Mouse (Mus musculus): ENCODE data around the gene Htatip2.

Gene Htatip2

GRCm38 (mm10) chr7:49758934-49759571 lies at the start of gene Htatip2:
TSS of gene Htatip2 (plus strand) at chr7:49759115.
- peak; percentile 45 for DNase-seq (ENCODE audit: low spot score)

DNA sequence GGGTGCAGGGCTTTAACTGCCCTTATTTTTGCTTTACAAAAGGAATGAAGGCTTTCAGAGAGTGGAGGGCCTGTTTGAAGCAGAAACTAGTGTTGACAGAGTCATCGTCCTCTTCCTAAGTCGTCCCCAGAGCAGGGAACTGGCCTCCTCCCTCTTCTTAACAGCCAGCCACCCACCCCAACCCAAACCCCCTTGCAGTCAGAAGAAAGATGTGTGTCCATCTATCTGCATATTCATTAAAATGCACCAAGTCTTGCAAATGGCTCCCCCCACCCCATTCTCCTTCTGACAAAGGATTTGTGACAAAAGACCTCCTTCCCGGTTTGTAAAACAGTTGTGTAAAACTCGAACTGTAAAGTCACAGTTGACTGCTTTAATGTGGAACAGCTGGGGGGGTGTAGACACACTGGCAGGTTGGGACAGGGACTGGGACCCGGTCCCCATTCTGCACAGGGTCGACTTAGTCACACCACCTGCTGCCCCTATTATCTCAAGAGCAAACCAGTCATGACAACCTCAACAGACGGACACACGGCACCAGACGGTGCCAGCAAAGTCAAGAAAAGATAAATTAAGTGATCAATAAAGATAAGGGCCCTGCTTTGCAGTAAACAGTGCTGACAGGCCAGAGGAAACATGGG lies 49.4 kb upstream of the Htatip2 start:
- DNase-seq (ENCODE audit: low spot score), result no peak

- no peak for DNase-seq (ENCODE audit: low spot score)
Measured at GRCm38 (mm10) chr7:49717942-49718733, 40.8 kb upstream of the Htatip2 start.

- no peak for DNase-seq (ENCODE audit: low spot score)
Measured at GRCm38 (mm10) chr7:49734342-49734741, 24.6 kb upstream of the Htatip2 start.

GRCm38 (mm10) chr7:49739448-49739847 lies 19.5 kb upstream of the Htatip2 start:
- DNase-seq (ENCODE audit: low spot score), result no peak

DNA sequence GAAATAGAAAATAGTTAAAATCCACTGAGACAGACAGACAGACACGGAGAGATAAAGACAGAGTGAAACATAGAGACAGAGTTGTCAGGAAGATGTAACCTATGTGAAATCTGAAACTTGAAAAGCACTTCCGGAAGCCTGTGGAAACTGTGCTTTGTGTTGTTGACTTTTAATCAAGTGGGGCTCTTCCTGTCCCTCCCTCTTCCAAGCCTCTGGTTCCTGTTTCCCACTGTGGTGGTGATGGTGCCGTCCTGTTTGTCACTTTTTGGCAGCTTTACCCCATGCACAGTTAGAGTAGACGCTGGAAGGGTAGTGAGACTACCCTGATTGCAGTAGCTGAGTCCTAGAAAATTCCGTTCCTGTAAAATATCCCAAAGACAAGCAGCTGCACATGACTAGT lies 17.4 kb upstream of the Htatip2 start:
- DNase-seq (ENCODE audit: low spot score), result no peak

DNA sequence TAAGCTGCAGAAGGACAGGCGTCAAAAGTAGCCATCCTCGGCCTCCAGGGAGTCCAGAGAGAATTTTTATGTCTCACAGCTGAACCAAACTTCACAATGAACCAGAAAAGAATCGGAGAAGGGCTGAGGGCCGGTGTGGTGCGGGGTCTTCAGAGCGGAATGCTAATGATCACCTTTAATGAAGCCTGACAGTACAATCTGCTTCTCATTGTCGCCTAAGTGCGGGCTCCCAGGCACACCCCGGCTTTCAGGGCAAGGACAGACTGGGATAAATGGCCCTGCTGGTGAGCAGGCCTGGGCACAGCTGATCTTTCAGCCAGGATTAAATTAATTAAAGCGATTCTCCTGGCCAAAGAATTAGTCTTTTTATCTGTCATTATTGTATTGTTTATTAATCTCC lies 17.0 kb upstream of the Htatip2 start:
- DNase-seq (ENCODE audit: low spot score), result no peak

DNA sequence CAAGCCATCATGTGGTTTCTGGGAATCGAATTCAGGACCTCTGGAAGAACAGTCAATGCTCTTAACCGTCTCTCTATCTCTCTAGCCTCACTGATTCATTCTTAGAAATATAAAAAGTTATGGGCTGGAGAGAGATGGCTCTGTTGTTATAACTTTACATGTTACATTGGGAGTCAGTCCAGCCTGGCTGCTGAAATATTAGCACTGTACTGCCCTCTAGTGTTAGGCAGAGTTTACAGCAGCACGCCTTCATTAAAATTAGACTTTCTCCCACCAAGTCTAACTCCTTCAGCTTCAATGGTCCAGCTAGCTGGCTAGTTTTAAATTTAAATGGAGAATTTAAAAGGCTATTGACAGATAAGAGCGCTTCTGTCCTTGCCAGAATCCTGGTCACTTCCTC lies 7.8 kb upstream of the Htatip2 start:
- peak; percentile 50 for DNase-seq (ENCODE audit: low spot score)

GRCm38 (mm10) chr7:49752730-49753506 lies 6.0 kb upstream of the Htatip2 start:
- no peak for DNase-seq (ENCODE audit: low spot score)

DNA sequence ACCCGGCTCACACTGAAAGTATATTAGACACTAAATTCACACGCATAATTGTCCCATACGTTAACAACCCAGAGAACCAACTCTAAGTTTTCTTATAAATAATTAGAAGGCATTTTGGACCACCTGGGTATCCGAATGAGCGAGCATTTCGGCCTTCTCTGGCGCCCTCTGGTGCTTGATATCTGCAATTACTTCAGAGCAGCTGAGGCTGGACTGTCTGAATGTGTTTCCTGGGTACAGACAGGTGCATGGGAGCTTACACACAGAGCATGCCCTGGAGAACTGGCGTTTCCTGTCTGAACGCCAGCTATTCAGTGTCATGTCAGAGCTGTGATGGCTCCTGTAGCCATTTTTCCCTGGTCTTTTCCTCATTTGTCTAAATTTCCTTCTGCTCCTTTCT lies 4.1 kb upstream of the Htatip2 start:
- peak; percentile 62 for DNase-seq (ENCODE audit: low spot score)

- peak; percentile 34 for DNase-seq (ENCODE audit: low spot score)
Measured at GRCm38 (mm10) chr7:49762605-49763004, 3.7 kb downstream of the Htatip2 start.

- no peak for DNase-seq (ENCODE audit: low spot score)
Measured at GRCm38 (mm10) chr7:49764011-49764716, 5.2 kb downstream of the Htatip2 start.

- DNase-seq (ENCODE audit: low spot score), result no peak
Measured at GRCm38 (mm10) chr7:49766166-49766565, 7.3 kb downstream of the Htatip2 start.

DNA sequence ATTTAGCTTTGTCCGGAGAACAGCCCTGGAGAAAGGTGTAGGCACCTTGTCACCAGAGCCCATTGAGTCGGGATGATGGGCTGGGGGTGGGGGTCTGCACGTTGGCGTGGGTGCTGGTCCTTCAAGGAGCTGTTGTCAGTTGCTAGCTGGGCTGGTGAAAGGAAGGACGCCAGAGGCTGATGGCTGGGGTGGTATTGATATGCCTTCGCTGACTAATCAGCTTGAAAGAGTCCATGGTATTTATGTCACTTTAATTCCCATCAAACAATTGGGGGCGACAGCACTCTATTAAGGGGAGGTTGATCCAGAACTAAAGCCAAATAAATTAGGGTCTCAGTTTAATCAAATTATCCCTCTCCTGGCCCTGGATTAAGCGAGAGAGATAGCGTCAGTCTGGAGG lies 9.6 kb downstream of the Htatip2 start:
- no peak for DNase-seq (ENCODE audit: low spot score)

DNA sequence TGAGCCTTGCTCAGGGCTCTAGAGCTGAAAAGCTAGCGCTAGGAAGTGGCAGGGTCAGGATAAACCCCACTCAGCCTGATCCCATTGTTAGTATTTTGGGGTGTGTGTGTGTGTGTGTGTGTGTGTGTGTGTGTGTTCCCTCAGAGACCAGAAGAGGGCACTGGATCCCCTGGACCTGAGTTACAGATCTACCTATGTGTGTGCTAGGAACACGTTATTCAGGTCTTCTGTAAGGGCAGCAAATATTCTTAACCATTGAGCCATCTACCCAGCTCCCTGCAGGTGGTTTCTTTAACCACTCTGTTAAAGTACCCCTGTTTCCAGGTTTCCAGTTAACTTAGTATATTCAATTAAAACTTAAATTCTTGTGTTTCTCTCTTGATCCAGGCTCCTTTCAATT lies 15.5 kb downstream of the Htatip2 start:
- DNase-seq (ENCODE audit: low spot score), result no peak

- no peak for DNase-seq (ENCODE audit: low spot score)
Measured at GRCm38 (mm10) chr7:49777585-49777984, 18.7 kb downstream of the Htatip2 start.

GRCm38 (mm10) chr7:49778114-49778901 lies 19.4 kb downstream of the Htatip2 start, which contains the start of gene Prmt3:
TSS of gene Prmt3 (plus strand) at chr7:49778346.
- DNase-seq (ENCODE audit: low spot score), result peak; percentile 98

GRCm38 (mm10) chr7:49778904-49779615 lies 20.1 kb downstream of the Htatip2 start:
- no peak for DNase-seq (ENCODE audit: low spot score)

GRCm38 (mm10) chr7:49783017-49783416 lies 24.1 kb downstream of the Htatip2 start:
- DNase-seq (ENCODE audit: low spot score), result no peak

GRCm38 (mm10) chr7:49785141-49785540 lies 26.2 kb downstream of the Htatip2 start:
- no peak for DNase-seq (ENCODE audit: low spot score)

Data from layer of hippocampus, adult 11-12 months (tissue).